Mouse (Mus musculus): Measurements from ENCODE around the gene Cacng4. TPM values are rescaled to one million over a fixed set of nuclear protein-coding genes. Genes with fewer than 3 reads are reported as not detected.

Cacng4 gene
- polyA plus RNA-seq, 1 experiment from 2014 or later: 4.8 TPM

GRCm38 (mm10) chr11:107734133-107734532, 60.2 kb downstream of the Cacng4 start:
- no peak overlapping the region for H3K9ac ChIP-seq
- H3K4me1 ChIP-seq: no peaks in the 10 kb centered on the region
- no peak overlapping the region for H3K27ac ChIP-seq
- H3K36me3 ChIP-seq: no peaks in the 10 kb centered on the region
- ATAC-seq (ENCODE audit: insufficient read depth, low FRiP score, low read depth): no peak
- H3K4me2 ChIP-seq: no peak overlapping the region
- whole genome bisulfite sequencing: 72% methylated on average over 7 of the region's 7 CpGs
- no peak overlapping the region for H3K4me3 ChIP-seq (replicated peaks)
- H3K9me3 ChIP-seq: no peaks in the 10 kb centered on the region
- no peaks in the 10 kb centered on the region for H3K27me3 ChIP-seq (replicated peaks)

- Histone ChIP-seq H3K4me3 (replicated peaks) (no peak overlapping the region), H3K4me1 (no peaks in the 10 kb centered on the region), H3K36me3 (no peaks in the 10 kb centered on the region), H3K27ac (no peak overlapping the region), H3K4me2 (no peak overlapping the region), H3K27me3 (replicated peaks) (no peaks in the 10 kb centered on the region), H3K9ac (no peak overlapping the region), H3K9me3 (no peaks in the 10 kb centered on the region)
- 68% methylated on average over 5 of the region's 5 CpGs for WGBS
- no peak for ATAC-seq (ENCODE audit: insufficient read depth, low FRiP score, low read depth)
Observed at GRCm38 (mm10) chr11:107731498-107731897, 62.9 kb downstream of the Cacng4 start.

GRCm38 (mm10) chr11:107730940-107731339, 63.4 kb downstream of the Cacng4 start:
- ATAC-seq (ENCODE audit: insufficient read depth, low FRiP score, low read depth): no peak
- Histone ChIP-seq H3K9me3 (no peaks in the 10 kb centered on the region), H3K27ac (no peak overlapping the region), H3K9ac (no peak overlapping the region), H3K36me3 (no peaks in the 10 kb centered on the region), H3K4me2 (no peak overlapping the region), H3K4me1 (no peaks in the 10 kb centered on the region), H3K27me3 (replicated peaks) (no peaks in the 10 kb centered on the region), H3K4me3 (replicated peaks) (no peak overlapping the region)
- 75% methylated on average over 4 of the region's 4 CpGs for WGBS

GRCm38 (mm10) chr11:107729141-107729540, 65.2 kb downstream of the Cacng4 start:
- no peaks in the 10 kb centered on the region for H3K36me3 ChIP-seq
- no peak overlapping the region for H3K27ac ChIP-seq
- H3K4me2 ChIP-seq: no peak overlapping the region
- no peak overlapping the region for H3K9ac ChIP-seq
- no peaks in the 10 kb centered on the region for H3K27me3 ChIP-seq (replicated peaks)
- ATAC-seq (ENCODE audit: insufficient read depth, low FRiP score, low read depth): no peak
- H3K9me3 ChIP-seq: no peaks in the 10 kb centered on the region
- H3K4me1 ChIP-seq: no peaks in the 10 kb centered on the region
- 82% methylated on average over 7 of the region's 7 CpGs for WGBS
- no peak overlapping the region for H3K4me3 ChIP-seq (replicated peaks)

- no peak overlapping the region for H3K9ac ChIP-seq
- no peak for ATAC-seq (ENCODE audit: insufficient read depth, low FRiP score, low read depth)
- no peaks in the 10 kb centered on the region for H3K36me3 ChIP-seq
- no peaks in the 10 kb centered on the region for H3K4me1 ChIP-seq
- no peak overlapping the region for H3K27ac ChIP-seq
- no peaks in the 10 kb centered on the region for H3K9me3 ChIP-seq
- H3K27me3 ChIP-seq (replicated peaks): no peaks in the 10 kb centered on the region
- H3K4me2 ChIP-seq: no peak overlapping the region
- WGBS: 70% methylated on average over 13 of the region's 13 CpGs
- no peak overlapping the region for H3K4me3 ChIP-seq (replicated peaks)
Observed at GRCm38 (mm10) chr11:107728073-107728863, 66.1 kb downstream of the Cacng4 start.

GRCm38 (mm10) chr11:107724603-107725002, 69.8 kb downstream of the Cacng4 start:
- 83% methylated on average over 8 of the region's 8 CpGs for WGBS
- H3K36me3 ChIP-seq: no peaks in the 10 kb centered on the region
- ATAC-seq (ENCODE audit: insufficient read depth, low FRiP score, low read depth): no peak
- no peak overlapping the region for H3K27ac ChIP-seq
- no peak overlapping the region for H3K4me3 ChIP-seq (replicated peaks)
- H3K27me3 ChIP-seq (replicated peaks): no peaks in the 10 kb centered on the region
- H3K4me1 ChIP-seq: no peaks in the 10 kb centered on the region
- no peak overlapping the region for H3K4me2 ChIP-seq
- H3K9ac ChIP-seq: no peak overlapping the region
- H3K9me3 ChIP-seq: no peaks in the 10 kb centered on the region

GRCm38 (mm10) chr11:107721057-107721456, 73.3 kb downstream of the Cacng4 start:
- Histone ChIP-seq H3K9me3 (no peaks in the 10 kb centered on the region), H3K9ac (no peak overlapping the region), H3K27me3 (replicated peaks) (no peaks in the 10 kb centered on the region), H3K36me3 (no peaks in the 10 kb centered on the region), H3K4me2 (no peak overlapping the region), H3K4me1 (no peaks in the 10 kb centered on the region), H3K4me3 (replicated peaks) (no peak overlapping the region), H3K27ac (no peak overlapping the region)
- WGBS: 72% methylated on average over 7 of the region's 7 CpGs
- ATAC-seq (ENCODE audit: insufficient read depth, low FRiP score, low read depth): no peak

GRCm38 (mm10) chr11:107720264-107721021, 73.9 kb downstream of the Cacng4 start:
- no peak overlapping the region for H3K27ac ChIP-seq
- WGBS: 72% methylated on average over 9 of the region's 9 CpGs
- H3K4me2 ChIP-seq: no peak overlapping the region
- no peak for ATAC-seq (ENCODE audit: insufficient read depth, low FRiP score, low read depth)
- H3K9me3 ChIP-seq: no peaks in the 10 kb centered on the region
- H3K36me3 ChIP-seq: no peaks in the 10 kb centered on the region
- no peaks in the 10 kb centered on the region for H3K27me3 ChIP-seq (replicated peaks)
- H3K4me3 ChIP-seq (replicated peaks): no peak overlapping the region
- no peak overlapping the region for H3K9ac ChIP-seq
- no peaks in the 10 kb centered on the region for H3K4me1 ChIP-seq

GRCm38 (mm10) chr11:107716332-107716938, 77.9 kb downstream of the Cacng4 start, which contains the start of gene Cacng1:
Gene Cacng1 (minus strand): TSS chr11:107716522.
- Histone ChIP-seq H3K27me3 (replicated peaks) (no peaks in the 10 kb centered on the region), H3K9me3 (no peaks in the 10 kb centered on the region), H3K36me3 (no peaks in the 10 kb centered on the region), H3K4me2 (no peak within 1 kb of the TSS), H3K4me3 (replicated peaks) (no peak within 1 kb of the TSS), H3K9ac (no peak within 1 kb of the TSS), H3K27ac (no peak within 1 kb of the TSS), H3K4me1 (no peaks in the 10 kb centered on the region)
- WGBS: 75% methylated on average over 16 of the region's 16 CpGs
- no peak for ATAC-seq (ENCODE audit: insufficient read depth, low FRiP score, low read depth)

GRCm38 (mm10) chr11:107714368-107714767, 80.0 kb downstream of the Cacng4 start:
- 79% methylated on average over 7 of the region's 7 CpGs for WGBS
- Histone ChIP-seq H3K4me1 (no peaks in the 10 kb centered on the region), H3K4me3 (replicated peaks) (no peak overlapping the region), H3K9ac (no peak overlapping the region), H3K27ac (no peak overlapping the region), H3K4me2 (no peak overlapping the region), H3K9me3 (no peaks in the 10 kb centered on the region), H3K36me3 (no peaks in the 10 kb centered on the region), H3K27me3 (replicated peaks) (no peaks in the 10 kb centered on the region)
- ATAC-seq (ENCODE audit: insufficient read depth, low FRiP score, low read depth): no peak

- Histone ChIP-seq H3K36me3 (no peaks in the 10 kb centered on the region), H3K27ac (no peak overlapping the region), H3K4me2 (no peak overlapping the region), H3K9me3 (no peaks in the 10 kb centered on the region), H3K4me3 (replicated peaks) (no peak overlapping the region), H3K9ac (no peak overlapping the region), H3K27me3 (replicated peaks) (no peaks in the 10 kb centered on the region), H3K4me1 (no peaks in the 10 kb centered on the region)
- WGBS: 52% methylated on average over 3 of the region's 3 CpGs
- ATAC-seq (ENCODE audit: insufficient read depth, low FRiP score, low read depth): no peak
Observed at GRCm38 (mm10) chr11:107710379-107710778, 84.0 kb downstream of the Cacng4 start.

All from stomach, embryonic 15.5 days (tissue).